Mouse (Mus musculus) urinary bladder, adult 18-20 months (tissue): ENCODE data around the gene Klhl29.

Experiments used
- DNase-seq, 2 experiments: peaks; one replicate each; pipeline ENCODE4 v3.0.0; 2022; ENCODE audit warnings: low spot score in 2 of 2, mixed read lengths in 2 of 2

The Klhl29 gene

GRCm38 (mm10) chr12:5254246-5254982 lies 121.1 kb downstream of the Klhl29 start:
- no peak for DNase-seq

GRCm38 (mm10) chr12:5253289-5254005 lies 122.0 kb downstream of the Klhl29 start:
- no peak for DNase-seq

- DNase-seq: no peak
Observed at GRCm38 (mm10) chr12:5252569-5252968, 122.9 kb downstream of the Klhl29 start.

- DNase-seq: no peak
Observed at GRCm38 (mm10) chr12:5250042-5250441, 125.4 kb downstream of the Klhl29 start.

- DNase-seq: no peak
Observed at GRCm38 (mm10) chr12:5249068-5249467, 126.4 kb downstream of the Klhl29 start.

GRCm38 (mm10) chr12:5247505-5247904 lies 128.0 kb downstream of the Klhl29 start:
- DNase-seq: no peak

GRCm38 (mm10) chr12:5246721-5247341 lies 128.7 kb downstream of the Klhl29 start:
- no peak for DNase-seq

- DNase-seq: no peak
Observed at GRCm38 (mm10) chr12:5246193-5246621, 129.3 kb downstream of the Klhl29 start.

- no peak for DNase-seq
Observed at GRCm38 (mm10) chr12:5245207-5245597, 130.3 kb downstream of the Klhl29 start.

GRCm38 (mm10) chr12:5244431-5245206 lies 130.9 kb downstream of the Klhl29 start:
- no peak for DNase-seq

GRCm38 (mm10) chr12:5243867-5244266 lies 131.6 kb downstream of the Klhl29 start:
- no peak for DNase-seq

- DNase-seq: no peak
Observed at GRCm38 (mm10) chr12:5243449-5243848, 132.0 kb downstream of the Klhl29 start.

- no peak for DNase-seq
Observed at GRCm38 (mm10) chr12:5242551-5243330, 132.7 kb downstream of the Klhl29 start.

GRCm38 (mm10) chr12:5239451-5240245 lies 135.8 kb downstream of the Klhl29 start:
- DNase-seq: no peak

- no peak for DNase-seq
Observed at GRCm38 (mm10) chr12:5237078-5237477, 138.4 kb downstream of the Klhl29 start.

GRCm38 (mm10) chr12:5235596-5235995 lies 139.9 kb downstream of the Klhl29 start:
- DNase-seq: no peak

GRCm38 (mm10) chr12:5230504-5230903 lies 145.0 kb downstream of the Klhl29 start:
- no peak for DNase-seq

GRCm38 (mm10) chr12:5226676-5227654 lies 148.5 kb downstream of the Klhl29 start:
- no peak for DNase-seq

GRCm38 (mm10) chr12:5223595-5223994 lies 151.9 kb downstream of the Klhl29 start:
- DNase-seq: no peak
